Mouse (Mus musculus) myocyte (in vitro differentiated cells): ENCODE results near the gene Traf3ip1. TPM values are rescaled to one million over a fixed set of nuclear protein-coding genes. Genes with fewer than 3 reads are reported as not detected.
A peak's percentile ranks its signal among the peaks of the same experiment; 100 is the strongest.

Source experiments
- H3K27me3 ChIP-seq: one replicate; pipeline ENCODE4 v1.6.1; 2011; ENCODE audit not compliant: control insufficient read depth, insufficient read depth, insufficient read length
- H3K36me3 ChIP-seq: one replicate; pipeline ENCODE4 v1.6.1; 2011; ENCODE audit not compliant: control insufficient read depth, insufficient read depth
- H3K4me2 ChIP-seq: one replicate; pipeline ENCODE4 v1.6.1; 2011; ENCODE audit warnings: low read depth, control low read depth
- H3K4me3 ChIP-seq: one replicate; pipeline ENCODE4 v1.5.1; 2011; ENCODE audit warnings: mild to moderate bottlenecking, control low read depth, moderate library complexity
- H3K79me2 ChIP-seq: one replicate; pipeline ENCODE4 v1.6.1; 2011; ENCODE audit not compliant: control insufficient read depth, insufficient read depth
- H3ac ChIP-seq: one replicate; pipeline ENCODE4 v1.6.1; 2011; ENCODE audit not compliant: control insufficient read depth, insufficient read length
- CEBPB ChIP-seq: IDR thresholded peaks from 2 replicates; pipeline ENCODE4 v1.6.1; 2011; ENCODE audit warnings: mild to moderate bottlenecking, moderate library complexity; ENCODE audit not compliant: poor library complexity, insufficient read depth, severe bottlenecking
- E2F4 ChIP-seq: IDR thresholded peaks from one replicate; pipeline ENCODE4 v1.6.1; 2011; ENCODE audit warnings: mild to moderate bottlenecking, control low read depth, moderate library complexity; ENCODE audit not compliant: insufficient read depth
- MAX ChIP-seq: IDR thresholded peaks from one replicate; pipeline ENCODE4 v1.6.1; 2011; ENCODE audit warnings: low read depth, mild to moderate bottlenecking, control low read depth
- MYOD1 ChIP-seq, 3 experiments: IDR thresholded peaks; one replicate each; pipeline ENCODE4 v1.6.1; 2011; ENCODE audit warnings: control low read depth in 2 of 3, low read depth in 2 of 3, mild to moderate bottlenecking in 2 of 3, moderate library complexity in 1 of 3; ENCODE audit not compliant: insufficient read length in 2 of 3, control insufficient read depth in 1 of 3
- MYOG ChIP-seq, 3 experiments: IDR thresholded peaks; one replicate each; pipeline ENCODE4 v1.6.1; 2011; ENCODE audit warnings: control low read depth in 2 of 3, low read depth in 2 of 3, mild to moderate bottlenecking in 2 of 3; ENCODE audit not compliant: insufficient read length in 2 of 3, control insufficient read depth in 1 of 3, insufficient read depth in 1 of 3
- POLR2A ChIP-seq: IDR thresholded peaks from one replicate; pipeline ENCODE4 v1.6.1; 2011; ENCODE audit warnings: low read depth, mild to moderate bottlenecking, control low read depth, moderate library complexity; ENCODE audit not compliant: insufficient read length
- POLR2AphosphoS2 ChIP-seq: IDR thresholded peaks from one replicate; pipeline ENCODE4 v1.6.1; 2011; ENCODE audit warnings: low read depth, control low read depth; ENCODE audit not compliant: insufficient read length
- REST ChIP-seq: IDR thresholded peaks from one replicate; pipeline ENCODE4 v1.6.1; 2011; ENCODE audit warnings: mild to moderate bottlenecking, control low read depth, moderate library complexity; ENCODE audit not compliant: insufficient read depth, insufficient read length
- SRF ChIP-seq: IDR thresholded peaks from one replicate; pipeline ENCODE4 v1.6.1; 2011; ENCODE audit warnings: low read depth; ENCODE audit not compliant: control insufficient read depth, insufficient read length
- TCF12 ChIP-seq: IDR thresholded peaks from one replicate; pipeline ENCODE4 v1.6.1; 2011; ENCODE audit warnings: mild to moderate bottlenecking, control low read depth; ENCODE audit not compliant: poor library complexity, insufficient read depth, severe bottlenecking
- TCF3 ChIP-seq: IDR thresholded peaks from one replicate; pipeline ENCODE4 v1.6.1; 2011; ENCODE audit warnings: low read depth, control low read depth; ENCODE audit not compliant: insufficient read length
- USF1 ChIP-seq: IDR thresholded peaks from one replicate; pipeline ENCODE4 v1.6.1; 2011; ENCODE audit warnings: low read depth, mild to moderate bottlenecking, control low read depth, moderate library complexity
- polyA plus RNA-seq: library from polyadenylated mRNA; unstranded; fragments of >200 nt; fragmentation: generic; extraction: Trizol; gene quantifications from one replicate; pipeline ENCODE4 v1.2.1, GENCODE M21; 2012; ENCODE audit warnings: missing spikeins

Gene Traf3ip1
- polyA plus RNA-seq, 1 experiment = 4.5 TPM

DNA sequence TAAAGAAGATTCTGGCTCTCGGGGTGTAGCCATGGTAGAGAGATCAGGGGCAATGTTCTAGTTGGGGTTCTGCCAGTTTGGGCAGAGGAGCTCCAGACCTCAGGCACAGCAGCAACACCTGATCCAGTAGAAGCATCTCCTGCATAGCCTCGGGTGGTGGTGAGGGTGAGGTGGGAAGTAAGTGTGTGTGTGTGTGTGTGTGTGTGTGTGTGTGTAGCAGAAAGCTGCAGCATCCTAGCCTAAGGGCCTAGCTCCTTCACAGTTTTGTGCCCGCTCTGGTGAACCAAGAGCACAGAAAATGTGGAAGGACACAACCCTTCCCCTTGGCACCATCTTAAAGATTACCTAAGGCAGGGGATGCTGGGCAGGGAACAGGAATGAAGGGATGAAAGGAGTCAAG lies 509 bp upstream of the Traf3ip1 start:
- Histone ChIP-seq H3K36me3 (no peaks in the 10 kb centered on the region), H3K4me3 (peak overlapping the region; percentile 62), H3K79me2 (peaks cover 23% of the 10 kb centered on the region), H3K4me2 (peak overlapping the region; percentile 88), H3K27me3 (no peaks in the 10 kb centered on the region), H3ac (peak overlapping the region; percentile 59)
- TF ChIP-seq TCF12 (no peak), TCF3 (no peak), POLR2A (no peak), MYOD1 (IDR thresholded peaks at IDR 0.05; ENCODE audit: control insufficient read depth in 1 of 3, insufficient read length in 2 of 3, low read depth in 2 of 3) (no peak), REST (no peak), MAX (no peak), MYOG (IDR thresholded peaks at IDR 0.05; ENCODE audit: control insufficient read depth in 1 of 3, insufficient read depth in 1 of 3, insufficient read length in 2 of 3, low read depth in 2 of 3) (no peak)

DNA sequence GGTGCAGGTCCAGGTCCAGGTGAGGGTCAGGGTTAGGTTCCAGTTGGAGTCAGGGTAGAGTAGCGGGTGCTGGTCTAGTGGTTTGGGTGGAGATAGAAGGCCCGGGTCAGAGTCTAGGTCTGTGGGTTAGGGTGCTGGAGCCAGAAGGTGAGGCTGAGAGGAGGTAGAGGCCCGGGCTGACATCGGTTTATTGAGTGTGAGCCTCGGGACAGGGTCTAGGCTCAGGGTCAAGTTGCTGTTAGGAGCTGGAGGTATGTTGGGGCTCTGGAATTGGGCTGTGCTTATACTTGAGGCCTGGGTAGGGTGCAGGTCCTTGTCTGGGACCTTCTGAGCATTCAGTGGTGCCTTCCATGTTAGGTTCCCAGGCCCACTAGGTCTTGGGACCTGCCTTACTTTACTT lies 874 bp downstream of the Traf3ip1 start:
- Histone ChIP-seq H3K27me3 (no peaks in the 10 kb centered on the region), H3K36me3 (peaks cover 5% of the 10 kb centered on the region), H3ac (peak overlapping the region; percentile 59), H3K4me3 (peak overlapping the region; percentile 62), H3K79me2 (peaks cover 23% of the 10 kb centered on the region), H3K4me2 (peak overlapping the region; percentile 87)
- TF ChIP-seq MAX = no peak
- no peak for TF ChIP-seq POLR2A
- TF ChIP-seq REST = no peak
- no peak for TF ChIP-seq MYOG (IDR thresholded peaks at IDR 0.05; ENCODE audit: control insufficient read depth in 1 of 3, insufficient read depth in 1 of 3, insufficient read length in 2 of 3, low read depth in 2 of 3)
- TF ChIP-seq POLR2AphosphoS2 = no peak
- no peak for TF ChIP-seq TCF12
- TF ChIP-seq USF1 = no peak
- no peak for TF ChIP-seq MYOD1 (IDR thresholded peaks at IDR 0.05; ENCODE audit: control insufficient read depth in 1 of 3, insufficient read length in 2 of 3, low read depth in 2 of 3)
- TF ChIP-seq TCF3 = no peak
- no peak for TF ChIP-seq CEBPB
- no peak for TF ChIP-seq SRF
- TF ChIP-seq E2F4 = no peak

DNA sequence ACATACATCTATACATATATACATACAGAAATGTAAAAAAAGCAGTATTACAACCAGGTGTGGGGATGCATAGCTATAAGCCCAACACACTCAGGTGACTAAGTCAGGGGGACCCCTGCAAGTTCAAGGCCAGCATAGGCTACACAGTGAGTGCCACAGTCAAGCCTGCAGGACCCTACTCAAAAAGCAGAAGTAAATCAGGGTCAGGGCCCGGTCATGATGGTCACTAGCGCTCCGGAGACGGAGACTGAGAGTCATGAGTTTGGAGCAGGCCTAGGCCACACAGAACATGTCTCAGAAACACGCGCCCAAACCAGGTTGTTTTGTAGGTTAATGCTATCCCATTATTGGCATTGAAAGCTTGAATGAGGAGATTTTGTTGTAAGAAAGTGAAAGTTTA lies 4.1 kb downstream of the Traf3ip1 start:
- Histone ChIP-seq H3K4me3 (no peak overlapping the region), H3K36me3 (peaks cover 14% of the 10 kb centered on the region), H3K4me2 (no peak overlapping the region), H3K27me3 (no peaks in the 10 kb centered on the region), H3ac (no peak overlapping the region), H3K79me2 (peaks cover 23% of the 10 kb centered on the region)
- TF ChIP-seq CEBPB (no peak), USF1 (no peak), MYOD1 (IDR thresholded peaks at IDR 0.05; ENCODE audit: control insufficient read depth in 1 of 3, insufficient read length in 2 of 3, low read depth in 2 of 3) (no peak), REST (no peak), MAX (no peak), SRF (no peak), E2F4 (no peak), POLR2AphosphoS2 (no peak), TCF12 (no peak), TCF3 (no peak), MYOG (IDR thresholded peaks at IDR 0.05; ENCODE audit: control insufficient read depth in 1 of 3, insufficient read depth in 1 of 3, insufficient read length in 2 of 3, low read depth in 2 of 3) (no peak), POLR2A (no peak)

DNA sequence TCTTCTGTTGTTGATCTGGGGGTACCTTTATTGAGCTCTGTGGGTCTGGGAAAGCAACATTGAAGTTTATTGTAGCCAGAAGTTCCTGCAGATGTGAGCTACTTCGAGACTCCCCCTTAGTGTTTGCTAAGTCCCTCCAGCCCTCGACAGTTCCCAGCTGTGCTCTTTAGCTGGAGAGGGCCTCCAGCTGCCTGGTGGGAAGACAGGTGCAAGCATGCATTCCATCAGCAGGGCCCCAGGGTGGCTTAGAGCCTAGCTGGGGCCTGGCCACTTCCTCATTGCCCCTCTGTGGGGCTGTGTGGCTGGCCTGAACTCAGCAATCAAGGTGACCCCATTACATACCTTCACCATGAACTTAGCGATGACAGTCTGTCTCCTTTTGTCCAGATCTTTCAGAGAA lies 10.2 kb downstream of the Traf3ip1 start:
- no peaks in the 10 kb centered on the region for H3K27me3 ChIP-seq
- peaks cover 37% of the 10 kb centered on the region for H3K36me3 ChIP-seq
- H3ac ChIP-seq = no peak overlapping the region
- H3K4me2 ChIP-seq = no peak overlapping the region
- H3K79me2 ChIP-seq = no peaks in the 10 kb centered on the region
- TF ChIP-seq MYOG (IDR thresholded peaks at IDR 0.05; ENCODE audit: control insufficient read depth in 1 of 3, insufficient read depth in 1 of 3, insufficient read length in 2 of 3, low read depth in 2 of 3) (peak in 1 of 3 experiments; percentile 23), CEBPB (no peak)
- no peak overlapping the region for H3K4me3 ChIP-seq

DNA sequence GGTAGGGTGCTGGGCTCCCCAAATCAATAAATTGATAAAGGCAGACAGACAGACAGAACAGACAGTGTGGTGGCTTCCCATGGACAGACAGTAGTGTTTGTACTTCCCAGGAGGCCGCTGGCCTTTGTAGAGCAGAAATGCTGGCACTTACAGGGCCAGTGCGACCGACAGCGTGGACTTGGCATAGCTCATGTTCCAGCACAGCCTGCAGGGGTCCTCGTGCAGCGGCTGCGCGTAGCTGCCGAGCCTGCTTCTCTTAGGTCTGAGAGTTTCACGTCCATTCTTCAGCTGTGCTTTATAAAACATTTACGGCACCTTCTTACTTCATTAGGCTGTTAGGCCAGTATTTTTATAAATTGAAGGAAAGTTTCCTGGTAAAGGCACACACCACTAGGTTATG lies 20.5 kb downstream of the Traf3ip1 start:
- TF ChIP-seq SRF (no peak), POLR2A (no peak), USF1 (no peak), MAX (no peak), MYOG (IDR thresholded peaks at IDR 0.05; ENCODE audit: control insufficient read depth in 1 of 3, insufficient read depth in 1 of 3, insufficient read length in 2 of 3, low read depth in 2 of 3) (no peak), CEBPB (no peak), REST (no peak), E2F4 (no peak), POLR2AphosphoS2 (no peak), TCF3 (no peak), TCF12 (no peak), MYOD1 (IDR thresholded peaks at IDR 0.05; ENCODE audit: control insufficient read depth in 1 of 3, insufficient read length in 2 of 3, low read depth in 2 of 3) (no peak)
- Histone ChIP-seq H3K4me2 (no peak overlapping the region), H3K4me3 (no peak overlapping the region), H3ac (no peak overlapping the region), H3K36me3 (peaks cover 19% of the 10 kb centered on the region), H3K79me2 (no peaks in the 10 kb centered on the region), H3K27me3 (no peaks in the 10 kb centered on the region)
